Mouse (Mus musculus): ENCODE measurements around the gene Usp53. TPM values are rescaled to one million over a fixed set of nuclear protein-coding genes. Genes with fewer than 3 reads are reported as not detected.
"Not testable (repeated sequence)": the region's sequence is repeated elsewhere in the genome, so short reads cannot be mapped to it uniquely, and the experiment has no call there.

Usp53 gene
- polyA plus RNA-seq, 1 experiment, result 1.3 TPM

GRCm38 (mm10) chr3:122950129-122950528, 34.2 kb downstream of the Usp53 start:
- 79% methylated on average over 2 of the region's 2 CpGs for WGBS
- Histone ChIP-seq H3K27me3 (ENCODE audit: control insufficient read depth, insufficient read depth, low read length) (no peaks in the 10 kb centered on the region), H3K27ac (ENCODE audit: insufficient read depth, low read depth, low read length) (no peak overlapping the region), H3K4me3 (ENCODE audit: low read depth, low read length) (no peak overlapping the region), H3K36me3 (ENCODE audit: control insufficient read depth, insufficient read depth, low read length) (peaks cover 40% of the 10 kb centered on the region), H3K4me1 (ENCODE audit: control insufficient read depth, insufficient read depth, insufficient read length, low read length) (no peaks in the 10 kb centered on the region)
- TF ChIP-seq CTCF (IDR thresholded peaks at IDR 0.05; ENCODE audit: extremely low read depth, insufficient read length, insufficient replicate concordance, low read depth, low read length), result no peak
- no peak for TF ChIP-seq POLR2A (IDR thresholded peaks at IDR 0.05; ENCODE audit: low read depth, low read length)

- H3K4me3 ChIP-seq (ENCODE audit: low read depth, low read length), result no peak overlapping the region
- no peak overlapping the region for H3K27ac ChIP-seq (ENCODE audit: insufficient read depth, low read depth, low read length)
- no peaks in the 10 kb centered on the region for H3K4me1 ChIP-seq (ENCODE audit: control insufficient read depth, insufficient read depth, insufficient read length, low read length)
- 79% methylated on average over 6 of the region's 6 CpGs for whole genome bisulfite sequencing
- peaks cover 16% of the 10 kb centered on the region for H3K36me3 ChIP-seq (ENCODE audit: control insufficient read depth, insufficient read depth, low read length)
- TF ChIP-seq CTCF (IDR thresholded peaks at IDR 0.05; ENCODE audit: extremely low read depth, insufficient read length, insufficient replicate concordance, low read depth, low read length) (no peak), POLR2A (IDR thresholded peaks at IDR 0.05; ENCODE audit: low read depth, low read length) (no peak)
- no peaks in the 10 kb centered on the region for H3K27me3 ChIP-seq (ENCODE audit: control insufficient read depth, insufficient read depth, low read length)
Observed at GRCm38 (mm10) chr3:122943387-122943890, 40.9 kb downstream of the Usp53 start.

- no peak overlapping the region for H3K27ac ChIP-seq (ENCODE audit: insufficient read depth, low read depth, low read length)
- 79% methylated on average over 2 of the region's 2 CpGs for WGBS
- no peaks in the 10 kb centered on the region for H3K27me3 ChIP-seq (ENCODE audit: control insufficient read depth, insufficient read depth, low read length)
- peaks cover 18% of the 10 kb centered on the region for H3K36me3 ChIP-seq (ENCODE audit: control insufficient read depth, insufficient read depth, low read length)
- H3K4me3 ChIP-seq (ENCODE audit: low read depth, low read length), result no peak overlapping the region
- TF ChIP-seq POLR2A (IDR thresholded peaks at IDR 0.05; ENCODE audit: low read depth, low read length) (no peak), CTCF (IDR thresholded peaks at IDR 0.05; ENCODE audit: extremely low read depth, insufficient read length, insufficient replicate concordance, low read depth, low read length) (no peak)
- no peaks in the 10 kb centered on the region for H3K4me1 ChIP-seq (ENCODE audit: control insufficient read depth, insufficient read depth, insufficient read length, low read length)
Observed at GRCm38 (mm10) chr3:122939215-122939614, 45.1 kb downstream of the Usp53 start.

- H3K36me3 ChIP-seq (ENCODE audit: control insufficient read depth, insufficient read depth, low read length), result peaks cover 23% of the 10 kb centered on the region
- 89% methylated on average over 13 of the region's 13 CpGs for WGBS
- H3K4me1 ChIP-seq (ENCODE audit: control insufficient read depth, insufficient read depth, insufficient read length, low read length); H3K27ac ChIP-seq (ENCODE audit: insufficient read depth, low read depth, low read length); H3K4me3 ChIP-seq (ENCODE audit: low read depth, low read length); H3K27me3 ChIP-seq (ENCODE audit: control insufficient read depth, insufficient read depth, low read length): not testable (repeated sequence)
Observed at GRCm38 (mm10) chr3:122937176-122937575, 47.1 kb downstream of the Usp53 start.

GRCm38 (mm10) chr3:122932466-122932865, 51.8 kb downstream of the Usp53 start:
- WGBS, result 88% methylated on average over 1 of the region's 1 CpGs
- no peak overlapping the region for H3K27ac ChIP-seq (ENCODE audit: insufficient read depth, low read depth, low read length)
- H3K4me1 ChIP-seq (ENCODE audit: control insufficient read depth, insufficient read depth, insufficient read length, low read length), result no peaks in the 10 kb centered on the region
- no peak for TF ChIP-seq POLR2A (IDR thresholded peaks at IDR 0.05; ENCODE audit: low read depth, low read length)
- TF ChIP-seq CTCF (IDR thresholded peaks at IDR 0.05; ENCODE audit: extremely low read depth, insufficient read length, insufficient replicate concordance, low read depth, low read length), result no peak
- no peaks in the 10 kb centered on the region for H3K27me3 ChIP-seq (ENCODE audit: control insufficient read depth, insufficient read depth, low read length)
- peaks cover 27% of the 10 kb centered on the region for H3K36me3 ChIP-seq (ENCODE audit: control insufficient read depth, insufficient read depth, low read length)
- no peak overlapping the region for H3K4me3 ChIP-seq (ENCODE audit: low read depth, low read length)

GRCm38 (mm10) chr3:122929723-122930122, 54.6 kb downstream of the Usp53 start:
- H3K27ac ChIP-seq (ENCODE audit: insufficient read depth, low read depth, low read length), result no peak overlapping the region
- no peak overlapping the region for H3K4me3 ChIP-seq (ENCODE audit: low read depth, low read length)
- TF ChIP-seq CTCF (IDR thresholded peaks at IDR 0.05; ENCODE audit: extremely low read depth, insufficient read length, insufficient replicate concordance, low read depth, low read length), result no peak
- no peak for TF ChIP-seq POLR2A (IDR thresholded peaks at IDR 0.05; ENCODE audit: low read depth, low read length)
- H3K27me3 ChIP-seq (ENCODE audit: control insufficient read depth, insufficient read depth, low read length), result no peaks in the 10 kb centered on the region
- H3K36me3 ChIP-seq (ENCODE audit: control insufficient read depth, insufficient read depth, low read length), result peaks cover 19% of the 10 kb centered on the region
- H3K4me1 ChIP-seq (ENCODE audit: control insufficient read depth, insufficient read depth, insufficient read length, low read length), result no peaks in the 10 kb centered on the region
- 88% methylated on average over 6 of the region's 6 CpGs for WGBS

- peak within 1 kb of the TSS; percentile 89 for H3K27ac ChIP-seq (ENCODE audit: insufficient read depth, low read depth, low read length)
- peak within 1 kb of the TSS; percentile 80 for H3K4me3 ChIP-seq (ENCODE audit: low read depth, low read length)
- WGBS, result 2% methylated on average over 68 of the region's 68 CpGs
- no peaks in the 10 kb centered on the region for H3K27me3 ChIP-seq (ENCODE audit: control insufficient read depth, insufficient read depth, low read length)
- H3K4me1 ChIP-seq (ENCODE audit: control insufficient read depth, insufficient read depth, insufficient read length, low read length), result no peaks in the 10 kb centered on the region
- peak; percentile 60; the same call in 1 of the 2 replicates for TF ChIP-seq POLR2A (IDR thresholded peaks at IDR 0.05; ENCODE audit: low read depth, low read length)
- no peak for TF ChIP-seq CTCF (IDR thresholded peaks at IDR 0.05; ENCODE audit: extremely low read depth, insufficient read length, insufficient replicate concordance, low read depth, low read length)
- H3K36me3 ChIP-seq (ENCODE audit: control insufficient read depth, insufficient read depth, low read length), result 0 out of 2 replicates have a peak, but pooled peaks cover 2% of the 10 kb centered on the region
Observed at GRCm38 (mm10) chr3:122924009-122924914, 60.0 kb downstream of the Usp53 start, which contains the start of gene 1810037I17Rik. Gene 1810037I17Rik (plus strand): TSS chr3:122924203.
